Mouse (Mus musculus): ENCODE results near the gene Tnfaip1. TPM values are rescaled to one million over a fixed set of nuclear protein-coding genes. Genes with fewer than 3 reads are reported as not detected.
A peak's percentile ranks its signal among the peaks of the same experiment; 100 is the strongest.
"Not testable (repeated sequence)": the region's sequence is repeated elsewhere in the genome, so short reads cannot be mapped to it uniquely, and the experiment has no call there.

Tnfaip1 gene
- total RNA-seq (2021) = 10 to 100 TPM; 69.6 to 71.6 TPM

GRCm38 (mm10) chr11:78536080-78536689, at the start of gene Tnfaip1, which contains the start of gene Ift20:
Gene Tnfaip1 (minus strand): TSS chr11:78536332.
Gene Ift20 (plus strand): TSS chr11:78536361.
- DNase-seq = peak; percentile 97

- DNase-seq = no peak
These were observed 46.7 kb upstream of the Tnfaip1 start for GRCm38 (mm10) chr11:78582848-78583247.

DNA sequence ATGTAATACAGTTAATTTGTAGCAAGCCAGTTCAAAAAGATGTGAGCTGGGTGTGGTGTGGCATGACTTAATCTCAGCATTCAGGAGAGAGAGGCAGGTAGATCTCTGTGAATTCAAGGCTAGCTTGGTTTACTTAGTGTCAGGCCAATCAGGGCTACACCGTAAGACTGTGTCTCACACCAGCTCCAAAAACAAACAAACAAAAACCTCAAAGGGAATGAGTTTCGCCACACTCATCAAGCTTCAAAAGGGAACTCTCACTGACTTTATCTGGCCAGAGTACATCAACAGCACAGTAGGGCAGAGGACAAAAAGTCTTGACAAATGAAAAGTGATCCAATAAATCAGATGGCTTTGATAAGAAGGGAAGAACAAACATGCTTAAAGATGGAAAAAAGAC, 38.8 kb upstream of the Tnfaip1 start:
- no peak for DNase-seq

- no peak for DNase-seq
These were observed 38.4 kb upstream of the Tnfaip1 start for GRCm38 (mm10) chr11:78574536-78574935.

GRCm38 (mm10) chr11:78574031-78574430, 37.9 kb upstream of the Tnfaip1 start:
- DNase-seq = not testable (repeated sequence)

- no peak for DNase-seq
These were observed 35.7 kb upstream of the Tnfaip1 start for GRCm38 (mm10) chr11:78571854-78572253.

DNA sequence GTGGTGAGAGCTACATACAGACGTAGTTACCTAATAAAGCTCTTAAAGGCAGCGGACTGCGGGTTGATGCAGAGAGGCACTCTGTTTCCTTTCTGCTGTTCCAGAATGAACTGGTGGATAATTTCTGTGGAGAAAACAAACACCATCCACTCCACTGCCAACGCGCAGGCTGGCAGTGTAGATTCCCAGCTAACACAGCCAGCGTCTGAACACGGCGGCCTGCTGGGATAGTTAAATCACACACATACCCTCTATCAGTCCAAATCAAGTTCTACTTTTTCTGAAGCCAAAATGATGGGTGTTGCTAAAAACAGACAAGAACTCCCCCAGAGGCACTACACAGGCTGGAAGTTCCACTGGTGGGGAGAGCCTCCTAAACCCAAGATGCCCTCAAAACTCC, 35.3 kb upstream of the Tnfaip1 start:
- DNase-seq = no peak

GRCm38 (mm10) chr11:78569806-78570205, 33.7 kb upstream of the Tnfaip1 start:
- DNase-seq = no peak

GRCm38 (mm10) chr11:78568827-78569226, 32.7 kb upstream of the Tnfaip1 start:
- DNase-seq = no peak

DNA sequence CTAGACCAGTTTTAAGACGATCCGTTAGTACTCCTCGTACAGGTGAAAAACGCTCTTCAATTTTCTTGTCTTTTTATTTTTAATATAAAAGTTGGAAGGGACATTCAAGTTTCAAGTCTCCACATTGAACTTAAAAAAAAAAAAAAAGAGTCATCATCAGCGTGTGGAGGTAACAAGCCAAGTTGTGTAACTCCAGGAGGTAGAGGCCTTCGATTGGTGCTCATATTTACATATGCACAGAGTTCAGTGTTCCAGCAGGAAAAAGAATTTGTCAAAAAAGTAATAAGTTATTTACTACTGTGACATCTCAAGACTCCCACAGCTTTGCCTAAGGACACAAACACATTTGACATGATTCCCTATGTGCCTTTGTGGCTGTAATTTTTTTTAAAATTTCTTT, 31.5 kb upstream of the Tnfaip1 start:
- no peak for DNase-seq

DNA sequence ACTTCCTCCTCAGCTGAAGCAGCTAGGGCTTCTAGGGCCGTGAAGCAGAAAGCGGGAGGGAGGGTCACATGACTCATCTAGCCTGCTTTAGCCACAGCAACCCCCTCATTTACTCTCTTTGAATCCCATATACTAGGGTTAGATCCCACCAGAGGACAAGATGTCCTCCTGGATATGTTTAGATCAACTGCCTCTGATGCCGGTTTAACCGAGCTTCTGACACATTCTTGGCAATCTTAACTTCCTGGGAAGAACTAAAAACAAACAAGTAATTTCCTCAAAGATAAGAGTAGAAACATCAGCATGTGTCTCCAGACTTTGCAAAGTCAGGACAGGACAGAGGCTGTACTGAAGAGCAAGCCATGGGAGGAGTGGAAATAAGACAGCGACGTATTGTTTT, 30.6 kb upstream of the Tnfaip1 start:
- DNase-seq = no peak

DNA sequence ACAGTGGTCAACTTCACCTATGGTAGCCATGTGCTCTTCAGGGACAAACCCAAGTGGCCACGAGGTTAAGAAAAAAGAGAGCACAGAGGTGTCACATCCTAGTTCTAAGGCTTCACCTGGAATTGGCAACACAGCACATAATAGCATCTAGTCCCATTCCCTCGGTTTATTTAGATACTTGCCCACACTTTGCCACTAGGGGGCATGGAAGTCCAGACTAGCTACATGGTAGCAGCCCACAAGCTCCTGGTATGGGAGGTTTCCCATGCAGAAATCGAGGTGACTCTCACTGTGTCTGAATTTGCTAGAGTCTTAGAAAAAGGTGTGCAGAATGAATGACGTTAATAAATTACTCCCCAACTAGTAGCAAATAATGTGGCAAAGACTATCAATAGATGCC, 24.3 kb upstream of the Tnfaip1 start:
- peak; percentile 82 for DNase-seq

DNA sequence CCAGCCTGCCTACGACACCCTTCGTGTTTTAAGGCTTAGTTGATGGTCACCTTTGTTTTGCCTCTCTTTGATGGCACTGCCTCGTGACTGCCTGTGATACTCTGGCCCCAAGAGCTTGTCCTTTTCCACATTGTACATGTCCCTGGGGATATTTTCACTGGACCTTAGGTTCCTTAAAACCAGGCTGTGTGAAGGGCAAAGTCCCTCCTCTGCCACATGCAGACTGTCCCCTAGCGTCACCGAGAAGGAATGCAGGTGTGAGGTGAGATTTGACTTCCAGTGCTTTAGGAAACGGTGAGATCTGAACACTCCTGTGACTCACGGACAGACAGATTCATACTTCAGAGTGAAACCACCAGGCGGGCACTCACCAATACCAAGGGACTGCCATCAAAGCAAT, 21.1 kb upstream of the Tnfaip1 start:
- DNase-seq = no peak

- DNase-seq = no peak
These were observed 19.9 kb upstream of the Tnfaip1 start for GRCm38 (mm10) chr11:78556070-78556469.

- peak; percentile 14 for DNase-seq
These were observed 19.5 kb upstream of the Tnfaip1 start for GRCm38 (mm10) chr11:78555623-78556022.

DNA sequence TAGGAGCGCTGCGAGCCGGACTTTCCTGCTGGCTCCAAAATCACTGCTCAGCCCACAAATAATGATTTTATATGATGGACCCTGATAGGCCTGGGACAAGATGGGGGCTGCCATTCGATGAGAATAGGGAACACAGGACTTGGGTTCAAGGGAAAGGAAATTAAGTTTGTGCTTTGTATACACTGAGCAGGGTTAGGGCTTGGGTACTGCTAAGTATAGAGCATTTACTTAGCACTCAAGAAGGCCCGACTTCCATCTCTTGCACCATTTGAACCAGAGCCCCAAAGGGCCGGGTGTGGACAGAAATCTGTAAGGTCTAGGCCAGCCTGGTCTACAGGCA, 14.9 kb upstream of the Tnfaip1 start:
- no peak for DNase-seq

DNA sequence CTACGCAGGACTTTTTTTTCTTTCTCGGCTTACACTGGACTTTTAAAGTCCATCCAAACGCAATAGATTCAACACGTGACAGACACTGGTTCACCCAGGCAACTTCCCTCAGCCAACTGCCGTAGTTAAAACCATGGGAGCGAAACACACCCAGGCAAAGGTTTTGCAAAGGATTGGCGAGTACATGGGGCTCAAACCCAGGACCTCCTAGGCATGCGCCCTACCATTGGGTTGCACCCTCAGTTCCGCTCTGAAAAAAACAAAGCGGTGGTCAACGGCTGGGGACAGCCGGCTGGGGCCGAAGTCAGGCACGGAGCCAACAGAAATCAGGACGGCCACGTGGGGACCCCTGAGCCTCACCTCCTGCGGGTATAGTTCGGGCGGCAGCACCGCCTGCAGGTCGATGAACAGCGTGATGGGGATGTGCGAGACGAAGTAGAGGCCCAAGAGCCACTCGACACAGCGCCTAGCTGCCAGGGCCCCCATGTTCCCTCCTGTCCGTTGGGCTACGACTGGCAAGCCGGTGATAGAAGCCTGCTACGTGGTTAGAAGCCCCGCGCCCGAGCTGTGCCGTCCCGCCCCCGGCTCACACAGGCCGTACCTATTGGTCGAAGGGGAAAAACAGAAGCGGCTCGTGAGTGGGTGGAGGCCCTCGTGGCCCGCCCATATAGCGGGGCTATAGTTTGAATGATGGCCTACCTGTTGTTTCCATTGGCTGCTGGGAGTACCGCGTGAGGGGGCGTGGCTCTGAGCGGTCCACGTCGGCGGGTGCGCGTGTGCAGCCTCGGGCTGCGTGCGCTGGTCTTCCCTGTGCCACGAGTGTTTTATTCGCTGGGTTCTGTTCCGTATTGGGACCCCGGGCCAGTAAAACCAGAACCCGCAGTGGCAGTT, 14.3 kb upstream of the Tnfaip1 start, which contains the start of gene Tmem97:
Gene Tmem97, minus strand, starts transcription at position 610 of the 891 bp plus-strand sequence.
- peak; percentile 95 for DNase-seq

DNA sequence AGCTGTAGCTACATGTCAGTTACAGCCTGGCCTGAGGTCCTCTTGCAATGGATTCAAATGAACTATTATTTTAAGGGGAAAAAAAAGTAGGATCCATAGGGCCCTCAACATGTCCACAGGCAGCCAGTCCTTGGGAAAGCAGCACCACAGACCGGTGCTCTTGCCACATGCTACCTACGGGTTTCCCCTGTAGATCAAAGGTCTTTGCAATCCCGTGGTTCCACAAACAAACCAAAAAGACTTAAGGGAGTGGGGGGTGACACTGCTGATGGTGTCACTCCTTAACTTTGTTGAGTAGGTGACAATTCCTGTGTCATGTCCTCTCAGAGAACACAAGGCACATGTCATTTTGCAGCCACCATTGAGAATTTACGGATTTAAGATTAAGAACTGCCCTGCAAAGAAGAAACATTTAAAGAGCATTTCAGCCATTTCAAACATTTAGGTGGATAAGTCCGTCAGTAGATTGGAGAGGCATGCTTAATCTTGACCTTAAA, 13.4 kb upstream of the Tnfaip1 start:
- DNase-seq = no peak

DNA sequence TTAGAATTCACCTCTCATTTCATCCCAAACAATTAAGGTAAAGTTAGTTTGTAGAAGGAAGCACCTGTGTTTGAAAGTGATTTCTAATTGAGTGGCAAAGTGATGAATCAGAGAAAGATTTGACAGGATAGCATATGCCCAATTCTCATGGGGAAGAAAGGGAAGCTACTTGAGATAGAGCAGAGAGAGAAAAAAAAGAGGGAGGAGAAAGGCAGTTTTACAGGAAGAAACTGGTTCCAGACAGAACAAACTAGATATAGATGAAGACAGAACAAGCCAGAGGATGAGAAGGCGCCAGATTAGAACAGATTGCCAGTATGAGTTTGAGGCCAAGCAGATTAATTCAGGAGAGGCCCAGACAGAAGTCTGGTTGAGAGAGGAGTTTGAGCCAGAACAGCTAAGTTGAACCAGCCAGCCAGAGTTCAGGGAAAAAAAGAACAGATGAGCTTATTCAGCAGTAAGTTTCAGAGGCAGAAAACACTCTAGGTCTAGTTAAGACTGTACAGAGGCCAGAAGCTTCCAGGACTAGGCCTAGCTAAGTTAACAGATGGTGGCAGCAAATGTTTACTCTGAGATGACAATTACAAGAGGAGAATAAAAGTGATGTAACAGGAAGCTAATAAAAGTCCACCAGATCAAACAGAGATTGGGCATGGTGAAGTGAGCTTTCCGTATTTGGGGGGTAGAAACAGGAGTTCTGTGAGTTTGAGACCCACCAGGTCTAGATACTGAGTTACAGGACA, 11.8 kb upstream of the Tnfaip1 start:
- DNase-seq = no peak

DNA sequence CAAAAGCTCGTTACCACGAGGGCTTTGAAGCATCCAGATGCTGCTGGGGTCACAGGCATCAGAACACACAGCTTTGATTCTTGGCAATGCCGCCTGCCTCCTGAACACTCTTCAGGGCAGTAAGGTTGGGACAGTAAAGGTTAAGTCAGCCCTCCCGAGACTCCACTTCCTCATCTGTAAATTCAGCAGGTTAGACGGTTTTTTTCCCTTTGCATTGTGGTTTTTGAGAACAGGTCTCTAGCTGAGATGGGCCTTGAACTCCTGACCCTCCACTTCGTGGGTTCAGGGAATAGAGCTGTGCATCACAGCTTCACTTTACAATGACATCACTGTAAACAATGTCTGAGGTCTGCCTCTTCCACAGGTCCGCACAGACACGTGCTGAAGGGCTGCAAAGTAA, 9.0 kb upstream of the Tnfaip1 start:
- no peak for DNase-seq

- DNase-seq = no peak
These were observed 8.4 kb upstream of the Tnfaip1 start for GRCm38 (mm10) chr11:78544449-78545111.

GRCm38 (mm10) chr11:78540358-78540757, 4.2 kb upstream of the Tnfaip1 start:
- no peak for DNase-seq
